Mouse (Mus musculus) stomach, postnatal 0 days (tissue): Measurements from ENCODE around the gene Rragd.

Source experiments
- CTCF ChIP-seq: IDR thresholded peaks from 2 replicates; pipeline ENCODE4 v1.5.1; 2016; ENCODE audit warnings: antibody characterized with exemption, low read depth, mild to moderate bottlenecking, moderate library complexity
- EP300 ChIP-seq: optimal IDR thresholded peaks from 2 replicates; pipeline ENCODE3; 2016; ENCODE audit warnings: antibody characterized with exemption

DNA sequence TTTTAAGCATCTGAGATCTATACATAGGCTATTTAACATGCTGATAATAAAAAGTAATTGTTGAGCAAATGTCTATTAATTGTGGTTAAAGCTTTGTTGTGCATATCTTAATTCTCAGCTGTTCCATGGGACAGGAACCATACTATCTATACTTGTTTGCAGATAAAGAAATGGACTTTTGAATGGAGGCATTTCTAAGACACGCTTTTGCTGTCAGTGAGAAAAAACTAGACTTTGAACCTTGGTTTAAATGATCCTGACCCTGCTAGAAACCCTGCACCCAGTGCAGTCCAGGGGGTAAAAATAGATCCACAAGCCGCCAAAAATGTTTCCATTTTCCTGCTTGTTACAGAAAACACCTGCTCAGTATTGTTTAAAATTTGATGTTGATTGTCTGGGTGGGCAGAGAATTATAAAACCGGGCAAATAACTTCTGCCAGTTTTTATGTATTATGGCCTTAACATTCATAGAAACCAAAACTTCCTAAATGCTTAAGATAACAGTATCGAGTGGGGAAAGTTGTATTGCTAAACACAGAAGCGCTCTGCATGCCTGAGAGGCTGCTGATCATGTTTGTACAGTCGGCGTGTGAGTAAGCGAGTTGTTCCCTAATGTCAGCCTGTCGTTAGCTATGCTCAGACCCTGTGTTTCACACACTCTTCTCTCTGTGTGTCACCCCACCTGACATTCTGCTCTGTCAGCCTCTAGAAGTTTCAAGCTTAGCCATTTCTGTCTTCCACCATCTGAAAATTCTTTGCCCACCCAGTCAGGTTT lies 24.8 kb downstream of the Rragd start:
- TF ChIP-seq CTCF (no peak), EP300 (no peak)
